Mouse (Mus musculus): ENCODE measurements around the gene Syf2. TPM values are rescaled to one million over a fixed set of nuclear protein-coding genes. Genes with fewer than 3 reads are reported as not detected.
"Not testable (repeated sequence)": the region's sequence is repeated elsewhere in the genome, so short reads cannot be mapped to it uniquely, and the experiment has no call there.

Gene Syf2
- 53.0 and 55.6 TPM in 2 replicates for polyA plus RNA-seq (2015; fragmentation: Nextera tagmentation; extraction: Ambion mirVana)

DNA sequence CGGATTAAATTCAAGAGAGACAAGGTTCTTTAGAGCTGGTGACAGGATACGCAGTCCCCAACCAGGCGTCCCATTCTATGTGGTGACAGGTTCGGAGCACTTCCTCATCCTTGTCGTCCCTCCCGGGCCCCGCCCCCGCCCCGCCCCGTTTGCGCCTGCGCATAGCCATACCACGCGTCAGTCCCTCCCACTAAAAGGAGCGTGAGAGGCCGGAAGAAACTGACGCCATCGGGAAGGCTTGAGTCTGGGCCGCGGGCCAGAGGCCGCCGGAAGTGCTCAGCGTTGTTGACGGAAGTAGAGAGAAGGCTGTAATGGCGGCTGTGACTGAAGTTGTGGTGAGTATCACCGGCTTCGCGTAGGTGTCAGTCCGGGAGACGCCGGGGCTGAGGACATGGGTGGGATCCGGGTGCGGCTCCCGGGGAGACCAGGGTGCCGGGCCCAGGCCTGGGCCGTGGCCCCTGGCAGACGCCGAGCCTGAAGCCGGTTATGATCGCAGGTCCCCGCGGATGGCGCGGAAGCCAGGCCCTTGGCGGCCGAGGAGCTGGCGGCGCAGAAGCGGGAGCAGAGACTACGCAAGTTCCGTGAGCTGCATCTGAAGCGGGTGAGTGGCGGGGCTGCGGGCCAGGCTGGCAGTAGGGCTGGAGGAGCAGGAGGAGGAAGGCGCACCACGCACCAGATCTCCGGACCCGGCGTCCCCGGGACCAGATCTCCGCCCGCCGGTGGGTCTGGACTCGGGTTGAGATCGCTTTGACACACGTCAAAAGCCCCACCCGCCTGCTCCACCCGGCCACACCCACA, at the start of gene Syf2:
Gene Syf2 (plus strand): TSS at position 215 of the 798 bp plus-strand sequence.
- Histone ChIP-seq H3K27me3 (replicated peaks) (no peaks in the 10 kb centered on the region), H3K4me1 (peaks cover 32% of the 10 kb centered on the region), H3K4me3 (peak within 1 kb of the TSS; percentile 90), H3K9me3 (no peaks in the 10 kb centered on the region), H3K27ac (replicated peaks) (peak within 1 kb of the TSS; percentile 85), H3K9ac (peak within 1 kb of the TSS; percentile 89), H3K36me3 (peaks cover 67% of the 10 kb centered on the region), H3K4me2 (peak within 1 kb of the TSS; percentile 87)
- peak; percentile 92 for ATAC-seq (ENCODE audit: extremely low read depth, insufficient number of reproducible peaks, low FRiP score, low TSS enrichment)
- WGBS: under 1% methylated on average over 68 of the region's 68 CpGs

DNA sequence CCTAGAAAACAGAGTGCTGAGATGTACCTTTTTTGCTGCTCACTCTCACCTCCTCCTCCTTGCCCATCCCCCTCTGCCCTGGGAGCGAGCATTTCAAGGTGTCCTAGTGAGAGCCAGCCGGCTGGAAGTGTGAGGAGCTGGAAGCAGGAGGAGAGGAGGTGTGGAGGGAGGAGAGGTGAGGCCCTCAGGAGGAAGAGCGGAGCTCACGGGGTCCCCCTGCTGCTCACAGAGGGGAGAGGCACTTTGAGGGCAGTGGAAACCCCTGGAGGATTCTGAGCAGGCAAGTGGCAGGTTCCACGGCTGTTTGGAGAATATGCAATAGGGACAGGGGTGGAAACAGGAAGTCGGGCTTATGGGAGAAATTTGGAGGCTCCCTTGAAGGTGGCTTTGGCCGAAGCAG, 47.4 kb upstream of the Syf2 start:
- Histone ChIP-seq H3K4me1 (peaks cover 20% of the 10 kb centered on the region), H3K27me3 (replicated peaks) (no peaks in the 10 kb centered on the region), H3K4me2 (no peak overlapping the region), H3K9ac (no peak overlapping the region; the same call in 1 of the 2 replicates), H3K27ac (replicated peaks) (0 out of 2 replicates have a peak overlapping the region, but pooled peaks have one; percentile 40), H3K9me3 (no peaks in the 10 kb centered on the region), H3K4me3 (no peak overlapping the region), H3K36me3 (no peaks in the 10 kb centered on the region)
- ATAC-seq (ENCODE audit: extremely low read depth, insufficient number of reproducible peaks, low FRiP score, low TSS enrichment): no peak
- WGBS: 25% methylated on average over 7 of the region's 7 CpGs

DNA sequence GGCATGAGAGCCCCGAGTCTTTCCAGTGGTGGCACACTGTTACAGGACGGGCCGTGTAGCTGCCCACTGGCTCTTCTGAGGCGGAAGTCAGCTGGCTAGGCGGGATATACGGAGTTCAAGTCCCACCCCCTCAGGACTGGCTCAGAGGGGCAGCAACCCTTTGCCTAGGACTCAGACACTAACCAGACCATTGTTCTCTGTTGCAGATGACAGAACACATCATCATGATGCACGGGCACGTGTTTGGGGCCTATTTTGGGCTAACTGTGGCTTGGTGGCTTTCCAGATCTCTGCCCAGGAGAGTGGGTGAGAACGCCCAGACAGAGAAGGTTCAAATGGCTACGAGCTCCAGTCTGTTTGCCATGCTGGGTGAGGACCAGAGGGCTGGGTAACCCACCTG, 46.9 kb upstream of the Syf2 start:
- Histone ChIP-seq H3K4me1 (peaks cover 20% of the 10 kb centered on the region), H3K27me3 (replicated peaks) (no peaks in the 10 kb centered on the region), H3K9me3 (no peaks in the 10 kb centered on the region), H3K9ac (no peak overlapping the region; the same call in 1 of the 2 replicates), H3K4me3 (no peak overlapping the region), H3K27ac (replicated peaks) (peak overlapping the region; percentile 40; the same call in 1 of the 2 replicates), H3K36me3 (no peaks in the 10 kb centered on the region), H3K4me2 (no peak overlapping the region)
- WGBS: 64% methylated on average over 10 of the region's 10 CpGs
- no peak for ATAC-seq (ENCODE audit: extremely low read depth, insufficient number of reproducible peaks, low FRiP score, low TSS enrichment)

DNA sequence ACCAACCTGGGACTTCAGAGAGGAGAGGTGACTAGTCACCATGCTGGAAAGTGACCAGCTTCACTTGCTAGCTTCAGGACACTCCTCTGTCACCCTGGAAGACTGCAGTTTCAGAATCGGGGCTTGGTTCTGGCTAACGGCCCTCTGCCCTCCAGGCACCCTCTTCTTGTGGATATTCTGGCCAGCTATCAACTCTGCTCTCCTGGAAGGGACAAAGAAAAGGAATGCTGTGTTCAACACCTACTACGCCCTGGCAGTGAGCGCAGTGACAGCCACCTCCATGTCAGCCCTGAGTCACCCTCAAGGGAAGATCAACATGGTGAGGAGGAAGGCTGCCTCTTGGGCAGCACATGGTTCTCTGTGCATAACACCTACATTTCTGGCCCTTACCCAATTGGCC, 46.3 kb upstream of the Syf2 start:
- Histone ChIP-seq H3K9ac (no peak overlapping the region), H3K9me3 (no peaks in the 10 kb centered on the region), H3K27me3 (replicated peaks) (no peaks in the 10 kb centered on the region), H3K27ac (replicated peaks) (peak overlapping the region; percentile 40; the same call in 1 of the 2 replicates), H3K4me2 (no peak overlapping the region), H3K36me3 (no peaks in the 10 kb centered on the region), H3K4me1 (peaks cover 15% of the 10 kb centered on the region), H3K4me3 (no peak overlapping the region)
- no peak for ATAC-seq (ENCODE audit: extremely low read depth, insufficient number of reproducible peaks, low FRiP score, low TSS enrichment)
- 73% methylated on average over 4 of the region's 4 CpGs for WGBS

DNA sequence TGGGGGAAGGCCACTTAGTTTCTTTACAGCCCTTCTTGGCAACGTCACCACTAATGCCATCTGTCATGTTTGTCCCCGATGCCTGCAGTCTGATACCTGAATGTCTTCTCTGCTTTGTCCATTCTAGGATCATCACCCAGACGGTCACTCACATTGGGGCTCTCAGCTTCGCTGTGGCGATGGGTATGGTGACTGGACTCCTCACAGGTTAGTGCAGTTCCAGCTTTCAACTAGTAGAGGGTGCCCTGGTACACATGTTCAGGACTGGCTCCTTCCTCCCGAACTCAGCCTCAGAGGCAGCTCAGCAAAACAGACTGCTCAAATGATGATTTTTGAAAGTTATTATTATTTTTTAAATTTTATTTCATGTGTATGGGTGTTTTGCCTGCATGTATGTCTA, 38.6 kb upstream of the Syf2 start:
- H3K4me1 ChIP-seq: no peaks in the 10 kb centered on the region
- no peak for ATAC-seq (ENCODE audit: extremely low read depth, insufficient number of reproducible peaks, low FRiP score, low TSS enrichment)
- peaks cover 27% of the 10 kb centered on the region for H3K36me3 ChIP-seq
- 68% methylated on average over 6 of the region's 6 CpGs for whole genome bisulfite sequencing
- H3K27ac ChIP-seq (replicated peaks): no peak overlapping the region
- no peaks in the 10 kb centered on the region for H3K9me3 ChIP-seq
- H3K9ac ChIP-seq: no peak overlapping the region
- H3K4me3 ChIP-seq: no peak overlapping the region
- no peak overlapping the region for H3K4me2 ChIP-seq
- H3K27me3 ChIP-seq (replicated peaks): no peaks in the 10 kb centered on the region

DNA sequence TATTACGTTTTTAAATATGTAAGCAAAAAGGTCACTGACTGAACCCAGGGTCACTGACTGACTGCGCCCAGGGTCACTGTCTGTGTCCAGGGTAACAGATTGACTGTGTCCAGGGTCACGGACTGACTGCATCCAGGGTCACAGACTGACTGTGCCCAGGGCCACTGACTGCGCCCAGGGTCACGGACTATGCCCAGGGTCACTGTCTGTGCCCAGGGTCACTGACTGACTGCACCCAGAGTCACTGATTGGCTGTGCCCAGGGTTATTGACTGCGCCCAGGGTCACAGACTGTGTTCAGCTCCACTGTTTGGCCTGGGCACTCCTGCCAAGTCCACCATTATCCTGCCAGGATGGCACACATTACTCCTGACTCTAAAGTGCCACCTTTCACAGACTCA, 33.4 kb upstream of the Syf2 start:
- Histone ChIP-seq H3K27ac (replicated peaks) (no peak overlapping the region), H3K9ac (no peak overlapping the region), H3K4me1 (no peaks in the 10 kb centered on the region), H3K4me3 (no peak overlapping the region), H3K27me3 (replicated peaks) (no peaks in the 10 kb centered on the region), H3K9me3 (no peaks in the 10 kb centered on the region), H3K4me2 (no peak overlapping the region), H3K36me3 (peaks cover 79% of the 10 kb centered on the region)
- WGBS: 86% methylated on average over 6 of the region's 6 CpGs
- ATAC-seq (ENCODE audit: extremely low read depth, insufficient number of reproducible peaks, low FRiP score, low TSS enrichment): no peak

DNA sequence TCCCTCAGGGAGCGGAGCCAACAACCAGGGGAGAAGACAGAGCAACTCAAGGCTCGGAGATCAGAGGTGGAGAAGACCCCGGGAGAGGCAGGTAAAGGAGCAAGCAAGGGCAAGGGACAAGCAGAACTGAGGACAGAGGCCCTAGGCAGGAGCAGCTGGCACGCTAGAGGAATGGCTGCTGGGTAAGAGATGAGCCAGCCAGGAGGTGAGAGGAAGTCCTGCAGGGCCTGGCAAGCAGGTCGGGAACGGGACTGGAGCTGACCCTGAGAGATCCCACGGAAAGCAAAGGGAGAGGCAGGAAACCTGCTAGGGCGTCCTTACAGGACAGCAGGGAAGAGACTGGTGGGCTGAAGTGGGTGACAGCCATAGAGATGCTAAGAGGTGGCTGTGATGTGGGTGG, 29.6 kb upstream of the Syf2 start:
- WGBS: 89% methylated on average over 8 of the region's 8 CpGs
- H3K27me3 ChIP-seq (replicated peaks): no peaks in the 10 kb centered on the region
- no peak overlapping the region for H3K4me3 ChIP-seq
- no peaks in the 10 kb centered on the region for H3K9me3 ChIP-seq
- no peak overlapping the region for H3K4me2 ChIP-seq
- no peaks in the 10 kb centered on the region for H3K4me1 ChIP-seq
- no peak overlapping the region for H3K27ac ChIP-seq (replicated peaks)
- H3K9ac ChIP-seq: no peak overlapping the region
- H3K36me3 ChIP-seq: peaks cover 100% of the 10 kb centered on the region
- no peak for ATAC-seq (ENCODE audit: extremely low read depth, insufficient number of reproducible peaks, low FRiP score, low TSS enrichment)

DNA sequence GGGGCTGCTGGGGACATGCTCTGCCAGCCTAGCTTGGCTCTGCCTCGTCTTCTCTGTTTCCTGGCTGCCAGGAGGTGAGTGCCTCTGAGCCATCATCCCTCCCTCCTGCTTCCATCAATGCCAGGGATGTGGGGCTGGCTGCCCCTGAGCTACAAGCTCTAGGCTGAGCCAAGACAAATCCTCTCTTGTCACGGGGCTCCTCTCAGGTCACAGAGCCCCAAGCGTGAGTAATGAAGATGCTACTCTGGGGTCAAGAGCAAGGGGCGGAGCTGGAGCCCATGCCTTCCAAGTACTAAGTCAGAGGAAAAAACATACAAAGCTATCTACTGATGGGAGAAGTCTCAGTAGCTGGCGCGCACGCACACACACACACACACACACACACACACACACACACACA, 27.7 kb upstream of the Syf2 start:
- H3K4me2 ChIP-seq: no peak overlapping the region
- peaks cover 100% of the 10 kb centered on the region for H3K36me3 ChIP-seq
- H3K27me3 ChIP-seq (replicated peaks): no peaks in the 10 kb centered on the region
- no peak overlapping the region for H3K9ac ChIP-seq
- H3K27ac ChIP-seq (replicated peaks): no peak overlapping the region
- no peaks in the 10 kb centered on the region for H3K9me3 ChIP-seq
- H3K4me3 ChIP-seq: no peak overlapping the region
- 82% methylated on average over 5 of the region's 7 CpGs for WGBS
- no peaks in the 10 kb centered on the region for H3K4me1 ChIP-seq
- no peak for ATAC-seq (ENCODE audit: extremely low read depth, insufficient number of reproducible peaks, low FRiP score, low TSS enrichment)

DNA sequence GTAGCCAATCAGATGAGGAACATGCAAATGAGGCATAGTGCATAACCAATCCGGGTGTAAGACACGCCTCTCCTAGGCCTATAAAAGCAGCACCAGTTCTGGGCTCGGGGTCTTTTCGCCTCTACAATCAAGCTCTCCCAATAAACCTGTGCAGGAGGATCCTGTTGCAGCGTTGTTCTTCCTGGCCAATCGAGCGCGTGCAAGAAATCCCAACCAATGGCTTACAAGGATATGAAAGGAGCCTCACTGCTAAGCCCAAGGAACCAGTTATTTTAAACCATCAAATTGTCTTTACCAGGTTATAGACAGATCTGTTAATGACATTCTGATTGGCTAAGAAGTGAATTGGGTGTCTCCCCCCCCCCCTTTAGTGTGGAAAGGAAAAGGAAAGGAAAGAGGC, 19.3 kb upstream of the Syf2 start:
- 98% methylated on average over 7 of the region's 8 CpGs for WGBS
- not testable (repeated sequence) for H3K27me3 ChIP-seq (replicated peaks); H3K4me2 ChIP-seq; H3K27ac ChIP-seq (replicated peaks); ATAC-seq (ENCODE audit: extremely low read depth, insufficient number of reproducible peaks, low FRiP score, low TSS enrichment); H3K9me3 ChIP-seq; H3K9ac ChIP-seq; H3K4me3 ChIP-seq
- Histone ChIP-seq H3K36me3 (peaks cover 65% of the 10 kb centered on the region), H3K4me1 (peaks cover 23% of the 10 kb centered on the region)

DNA sequence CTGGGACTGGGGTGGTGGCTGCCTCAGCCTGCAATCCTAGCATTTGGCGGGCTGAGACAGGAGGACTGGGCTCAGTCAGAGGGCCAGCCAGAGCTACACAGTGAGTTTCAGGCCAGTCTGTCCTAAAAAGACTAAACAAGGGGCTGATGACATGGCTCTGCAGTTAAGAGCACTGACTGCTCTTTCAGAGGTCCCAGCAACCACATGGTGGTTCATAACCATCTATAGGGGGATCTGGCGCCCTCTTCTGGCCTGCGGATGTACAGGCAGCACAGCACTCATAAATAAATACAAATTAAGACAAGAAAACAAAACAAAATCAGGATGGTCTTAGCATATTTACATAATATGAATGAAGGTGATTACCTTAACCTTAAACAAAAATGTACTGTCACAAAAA, 17.3 kb upstream of the Syf2 start:
- Histone ChIP-seq H3K36me3 (peaks cover 45% of the 10 kb centered on the region), H3K4me2 (peak overlapping the region; percentile 83), H3K4me3 (peak overlapping the region; percentile 79), H3K9ac (peak overlapping the region; percentile 88), H3K9me3 (no peaks in the 10 kb centered on the region), H3K4me1 (peaks cover 29% of the 10 kb centered on the region), H3K27ac (replicated peaks) (no peak overlapping the region), H3K27me3 (replicated peaks) (no peaks in the 10 kb centered on the region)
- ATAC-seq (ENCODE audit: extremely low read depth, insufficient number of reproducible peaks, low FRiP score, low TSS enrichment): no peak
- 32% methylated on average over 3 of the region's 3 CpGs for WGBS

DNA sequence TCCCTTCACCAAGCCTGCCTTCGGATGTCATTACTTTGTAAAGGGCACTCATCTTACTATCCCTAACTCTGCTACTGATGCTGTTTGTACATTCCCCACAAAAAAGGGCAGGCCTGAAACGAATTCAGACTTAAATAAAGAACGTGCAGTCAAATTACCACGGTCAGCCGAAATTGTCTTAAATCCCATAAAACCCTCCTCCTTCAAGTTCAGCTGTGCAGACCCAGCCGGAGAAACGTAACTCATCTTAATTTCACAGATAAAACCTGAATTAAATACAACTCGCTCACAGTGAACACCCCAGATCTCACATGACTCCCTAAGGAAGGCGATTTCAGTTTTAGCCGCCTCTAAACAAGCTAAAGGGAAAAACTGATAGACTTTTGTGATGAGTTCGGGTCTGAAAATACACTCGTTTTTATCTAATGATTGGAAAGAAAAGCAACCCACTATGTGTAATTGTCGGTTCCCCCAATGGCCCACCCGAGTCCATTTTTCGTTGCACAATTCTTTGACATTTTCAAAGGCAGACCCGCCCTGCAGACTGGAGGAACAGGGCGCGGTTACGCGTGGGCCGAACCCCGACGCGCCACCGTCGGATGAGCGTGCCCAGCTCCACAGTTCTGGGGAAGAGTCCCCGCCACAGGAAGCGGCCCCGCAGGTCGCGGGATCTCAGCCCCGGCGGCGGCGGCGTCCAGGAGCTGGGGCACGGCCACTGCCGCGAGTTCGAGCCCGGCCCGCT, 16.4 kb upstream of the Syf2 start:
- Histone ChIP-seq H3K4me3 (peak overlapping the region; percentile 79), H3K27me3 (replicated peaks) (no peaks in the 10 kb centered on the region), H3K9me3 (no peaks in the 10 kb centered on the region), H3K36me3 (peaks cover 36% of the 10 kb centered on the region), H3K4me2 (peak overlapping the region; percentile 83), H3K27ac (replicated peaks) (peak overlapping the region; percentile 86), H3K9ac (peak overlapping the region; percentile 88), H3K4me1 (peaks cover 32% of the 10 kb centered on the region)
- WGBS: 2% methylated on average over 43 of the region's 43 CpGs
- ATAC-seq (ENCODE audit: extremely low read depth, insufficient number of reproducible peaks, low FRiP score, low TSS enrichment): 0 out of 2 replicates have a peak, but pooled peaks have one; percentile 34
